Mouse (Mus musculus) gastrocnemius, postnatal 36 days (tissue): ENCODE data around the gene Kifc1. TPM values are rescaled to one million over a fixed set of nuclear protein-coding genes. Genes with fewer than 3 reads are reported as not detected.
A peak's percentile ranks its signal among the peaks of the same experiment; 100 is the strongest.

Source experiments
- DNase-seq, 2 experiments: peaks; one replicate each; pipeline ENCODE4 v3.0.0; 2022
- intact Hi-C: fragments of 180-260 bp; cut with DNase I; formaldehyde crosslinking; loops from one replicate; pipeline ENCODE4 v1.15.1; 2025
- microRNA-seq, 2 experiments: library from miRNA; unstranded; fragments of <30 nt; microRNA quantifications; one replicate each; pipeline ENCODE4 v1.2.0; 2021
- total RNA-seq, 2 experiments: library from RNA; stranded (reverse); gene quantifications; 2 replicates each; pipeline ENCODE4 v1.2.3; 2021

The Kifc1 gene
- total RNA-seq, 2 experiments from 2014 or later: 0.74 to 1.1 TPM

DNA sequence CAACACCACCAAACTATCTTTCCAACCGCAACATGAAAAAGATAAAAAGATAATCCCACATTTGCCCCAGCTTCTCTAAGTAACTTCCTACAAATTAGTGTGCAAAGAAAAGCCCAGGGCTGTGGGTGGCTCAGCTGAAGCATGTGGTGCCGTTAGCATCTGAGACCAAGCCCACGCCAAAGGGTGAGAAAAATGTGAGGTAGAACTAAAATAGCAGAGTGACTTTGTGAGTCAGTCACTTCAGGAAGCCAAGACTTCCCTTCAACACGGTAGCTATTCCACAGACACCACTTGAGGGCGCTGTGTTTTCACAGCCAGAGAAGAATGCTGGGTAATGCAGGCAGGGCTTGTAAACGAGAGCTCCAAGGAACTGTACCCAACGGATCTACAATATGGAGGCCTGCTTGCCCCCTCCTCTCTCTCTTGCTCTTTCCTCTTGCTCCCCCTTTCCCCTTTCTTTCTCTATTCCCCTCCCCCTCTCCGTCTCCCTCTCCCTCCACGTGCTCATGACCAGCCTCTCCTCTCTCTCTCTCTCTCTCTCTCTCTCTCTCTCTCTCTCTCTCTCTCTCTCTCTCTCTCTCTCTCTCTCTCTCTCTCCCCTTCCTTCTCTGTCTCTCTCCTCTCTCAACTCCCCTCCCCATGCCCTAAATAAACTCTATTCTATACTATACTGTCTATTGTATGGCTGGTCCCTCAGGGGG lies 25.0 kb downstream of the Kifc1 start:
- DNase-seq: peak in 1 of 2 experiments; percentile 24
- intact Hi-C loops: no loop called here

DNA sequence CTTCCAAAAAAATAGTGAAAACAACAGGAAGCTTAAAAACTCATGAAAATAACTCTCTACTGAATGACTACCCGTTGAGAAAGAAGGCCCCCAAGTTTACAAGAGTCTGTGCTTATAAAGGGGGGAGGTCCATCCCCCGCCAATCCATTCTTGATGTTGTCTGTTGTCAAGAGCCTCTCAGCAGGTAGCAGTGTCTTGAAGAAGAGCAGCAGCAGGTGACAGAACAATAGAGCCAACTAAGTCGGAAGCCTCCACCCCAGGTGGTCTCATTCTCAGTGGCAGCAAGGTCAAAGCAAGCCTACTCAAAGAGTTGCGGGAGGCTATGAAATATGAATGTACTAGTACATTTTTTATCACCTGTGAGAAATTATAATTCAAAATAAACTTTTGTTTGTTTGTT lies 32.6 kb downstream of the Kifc1 start:
- no peak for DNase-seq
- intact Hi-C loops: no loop called here

DNA sequence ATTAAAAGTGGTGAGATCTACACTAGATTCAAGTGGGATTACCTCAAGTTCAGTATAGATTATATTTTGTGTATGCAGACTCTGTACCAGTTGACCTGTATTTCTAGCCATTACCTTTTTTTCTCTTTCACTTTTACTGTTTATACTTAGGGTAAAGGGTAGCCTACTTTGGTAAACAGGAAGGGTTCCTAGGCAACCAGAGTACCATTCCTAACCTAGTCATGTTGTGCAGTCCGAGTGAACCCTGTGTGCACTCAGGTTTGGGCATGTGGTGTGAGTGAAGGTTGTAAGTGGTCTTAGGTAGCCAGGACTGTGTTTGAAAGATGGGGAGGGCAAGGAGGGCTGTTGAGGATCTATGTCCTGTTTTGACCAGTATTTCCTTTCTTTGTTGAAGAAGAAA lies 39.1 kb downstream of the Kifc1 start:
- no peak for DNase-seq
- intact Hi-C loops: no loop called here

DNA sequence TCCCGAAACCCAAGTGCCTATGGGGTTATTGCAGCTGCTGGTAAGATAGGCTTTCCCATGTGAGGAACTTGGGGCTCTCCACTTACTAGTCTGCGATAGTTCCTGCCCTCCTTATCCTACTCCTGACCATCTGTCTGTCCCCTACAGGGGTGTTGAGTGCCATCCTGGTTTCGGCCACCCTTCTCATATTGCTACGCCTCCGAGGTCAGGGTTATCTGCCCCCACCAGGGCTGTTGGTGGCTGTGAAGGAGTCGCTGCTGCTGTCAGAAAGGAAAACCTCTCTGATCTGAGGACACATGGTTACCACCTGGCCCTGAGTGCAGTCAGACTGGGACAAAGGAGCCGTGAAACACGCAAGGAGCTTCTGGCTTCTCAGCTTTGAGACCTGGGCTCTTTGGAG lies 42.3 kb downstream of the Kifc1 start:
- intact Hi-C loops: no loop called here
- no peak for DNase-seq

DNA sequence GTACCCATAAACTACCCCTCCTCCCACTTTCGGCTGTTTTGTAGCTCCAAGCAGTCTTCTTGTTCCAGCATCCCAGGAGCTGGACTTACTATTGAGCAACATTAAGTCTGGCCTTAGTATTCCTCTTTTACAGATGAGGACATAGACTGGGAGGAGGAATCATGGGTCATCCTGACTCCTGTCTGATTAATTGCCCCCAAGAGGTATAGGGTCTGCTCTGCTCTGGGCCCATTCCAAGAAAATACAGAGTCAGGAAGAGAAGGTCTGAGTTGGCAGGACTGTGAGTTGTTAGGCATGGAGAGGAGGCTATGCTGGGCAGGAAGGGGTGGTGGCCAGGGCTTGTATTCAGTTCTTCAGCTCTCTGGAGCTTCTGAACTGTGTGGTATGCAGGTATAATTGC lies 46.3 kb downstream of the Kifc1 start:
- intact Hi-C loops: no loop called here
- DNase-seq: no peak

DNA sequence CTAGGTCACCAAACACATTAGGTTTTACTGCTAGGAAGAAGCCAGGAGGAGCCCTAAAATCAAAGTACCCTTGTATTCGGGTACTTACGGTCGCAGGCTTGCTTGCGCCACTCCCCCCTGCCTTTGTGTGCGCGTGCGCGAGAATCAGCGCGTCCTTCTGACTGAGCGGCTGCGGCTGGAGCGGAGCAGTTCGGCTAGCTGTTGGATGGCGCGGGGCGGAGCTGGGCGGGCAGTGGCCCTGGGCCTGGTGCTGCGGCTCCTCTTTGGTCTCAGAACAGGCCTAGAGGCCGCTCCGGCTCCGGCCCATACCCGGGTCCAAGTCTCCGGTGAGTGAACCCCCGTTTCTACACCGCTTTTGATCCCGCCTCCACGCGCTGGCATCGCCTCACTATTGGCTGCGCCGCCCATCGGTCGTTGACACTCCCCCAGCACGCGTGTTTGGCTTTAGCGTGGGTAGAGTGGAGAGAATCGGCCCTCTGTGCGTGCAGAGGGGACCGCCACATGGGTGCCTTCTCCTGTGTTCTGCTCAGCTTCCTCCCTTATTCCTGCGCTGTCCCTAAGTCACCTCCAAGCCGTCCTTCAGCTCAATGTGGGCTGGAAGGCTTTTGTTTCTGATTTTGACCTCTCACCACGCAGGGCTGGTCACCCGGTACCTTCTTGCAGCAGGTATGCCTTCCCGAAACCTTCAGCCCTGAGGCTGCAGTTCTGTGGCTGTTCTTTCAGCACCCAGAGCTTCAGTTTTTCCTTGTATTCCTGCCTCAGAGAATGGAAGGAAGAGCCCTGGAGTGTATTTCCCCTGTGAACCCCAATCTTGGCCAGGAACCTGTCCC lies 47.3 kb downstream of the Kifc1 start, which contains the start of gene Cd320:
Gene Cd320 (plus strand): TSS at position 126 of the 830 bp plus-strand sequence.
- peak; percentile 88 to 92 for DNase-seq
- intact Hi-C loops: no loop called here

DNA sequence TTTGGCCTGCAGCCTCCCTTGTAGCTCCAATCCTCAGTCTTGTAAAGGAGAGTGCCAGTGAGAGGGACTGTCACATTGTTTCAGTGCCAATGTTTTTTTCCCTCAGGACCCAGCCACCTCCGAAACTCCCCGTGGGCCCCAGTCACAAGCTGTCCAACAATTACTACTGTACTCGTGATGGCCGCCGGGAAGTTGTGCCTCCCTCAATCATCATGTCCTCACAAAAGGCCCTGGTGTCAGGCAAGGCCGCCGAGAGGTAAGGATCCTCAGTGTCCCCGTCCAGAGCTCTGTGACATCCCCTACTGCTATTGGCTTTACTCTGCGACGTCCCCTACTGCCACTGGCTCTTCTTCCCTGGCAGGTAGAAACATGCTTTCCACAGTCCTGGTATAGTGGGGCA lies 60.9 kb downstream of the Kifc1 start:
- intact Hi-C loops: no loop called here
- no peak for DNase-seq

DNA sequence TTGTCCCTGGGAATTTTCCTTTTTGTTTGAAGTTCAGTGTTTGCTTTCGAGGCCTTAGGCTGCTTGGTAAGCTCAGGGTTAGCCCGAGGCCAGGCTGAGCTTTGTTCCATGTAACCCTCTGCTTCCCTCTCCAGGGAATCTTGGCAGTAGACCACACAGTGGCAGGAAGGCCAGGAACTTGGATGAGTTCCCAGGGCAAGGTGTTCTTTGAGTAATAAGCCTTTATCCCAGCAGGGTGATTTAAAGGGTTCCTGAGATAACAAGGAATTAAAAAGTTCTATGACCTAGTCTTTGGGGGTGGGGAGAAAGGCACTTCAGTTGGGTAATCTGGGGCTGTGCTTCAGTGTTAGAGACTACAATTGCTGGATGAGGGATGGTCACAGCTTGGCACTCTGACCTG lies 61.6 kb downstream of the Kifc1 start:
- DNase-seq: peak in 1 of 2 experiments; percentile 25
- intact Hi-C loops: no loop called here

DNA sequence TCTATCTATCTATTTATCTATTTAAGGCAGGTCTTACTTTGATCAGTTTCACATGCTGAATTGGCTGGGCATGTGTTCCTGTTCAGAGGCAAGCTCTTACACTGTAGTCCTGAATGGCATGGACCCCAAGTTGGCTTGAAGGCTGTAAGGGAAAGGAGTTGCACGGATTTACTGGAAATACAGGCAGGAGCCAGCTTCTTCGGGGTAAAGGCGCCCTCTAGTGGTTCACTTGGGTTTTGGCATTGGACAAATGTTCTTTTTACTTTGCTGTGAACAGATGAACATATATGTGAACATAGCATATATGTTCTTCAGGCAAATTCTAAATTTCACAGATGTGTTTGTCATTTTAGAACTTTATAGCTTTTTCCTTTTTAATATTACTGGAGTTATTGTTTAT lies 63.6 kb downstream of the Kifc1 start:
- intact Hi-C loops: loop anchor here (2.0 kb wide), 1 partner anchor 388 kb away; no protein-coding TSS in a partner anchor

More for the DNA sequence above, 63.6 kb downstream of the Kifc1 start:
- peak; percentile 42 to 65 for DNase-seq

Small RNA genes within 50 kb of the gene (microRNA-seq; reads per million reads assigned to microRNA genes)
- gene Gm27740: 0 reads per million in 2 experiments

Other genes starting within 250 kb of the Kifc1 start
- gene Hnrnpm, start 203.8 kb downstream of the Kifc1 start, total RNA-seq: 10 to 100 TPM; 57.9 to 64.7 TPM
- 10 to 100 TPM; 83.8 to 92.6 TPM for gene March2, start 172.0 kb downstream of the Kifc1 start, total RNA-seq
- 100 to 1,000 TPM; 120 to 147 TPM for gene Rab11b, start 130.1 kb downstream of the Kifc1 start, total RNA-seq
- 10 to 100 TPM in 1 of 2 experiments, 1 to 10 TPM in 1; 8.0 to 11.7 TPM for gene Angptl4, start 108.8 kb downstream of the Kifc1 start, total RNA-seq
- 10 to 100 TPM; 15.3 to 22.5 TPM for gene Kank3, start 80.1 kb downstream of the Kifc1 start, total RNA-seq
- gene Rps28, start 66.1 kb downstream of the Kifc1 start, total RNA-seq: 100 to 1,000 TPM; 503 to 584 TPM
- gene Ndufa7, start 66.1 kb downstream of the Kifc1 start, total RNA-seq: 100 to 1,000 TPM; 325 to 364 TPM
- gene Cd320, start 47.6 kb downstream of the Kifc1 start, total RNA-seq: 10 to 100 TPM; 13.3 to 15.2 TPM
- gene Gm7029, start 16.8 kb downstream of the Kifc1 start, total RNA-seq: not detected
- gene Platr17, start 14.5 kb upstream of the Kifc1 start, total RNA-seq: not detected
- 10 to 100 TPM in 1 of 2 experiments, 1 to 10 TPM in 1; 9.3 to 11.3 TPM for gene Daxx, start 18.8 kb upstream of the Kifc1 start, total RNA-seq
- 10 to 100 TPM; 31.8 to 34.7 TPM for gene Tapbp, start 25.2 kb upstream of the Kifc1 start, total RNA-seq
- 10 to 100 TPM; 12.6 to 16.6 TPM for gene Zbtb22, start 25.2 kb upstream of the Kifc1 start, total RNA-seq
- 10 to 100 TPM; 26.5 to 28.3 TPM for gene Rgl2, start 38.9 kb upstream of the Kifc1 start, total RNA-seq
- 10 to 100 TPM; 56.7 to 58.6 TPM for gene Pfdn6, start 49.7 kb upstream of the Kifc1 start, total RNA-seq
- gene Wdr46, start 50.0 kb upstream of the Kifc1 start, total RNA-seq: 1 to 10 TPM; 8.4 to 9.7 TPM
- 1 to 10 TPM; 1.5 to 1.6 TPM for gene B3galt4, start 60.8 kb upstream of the Kifc1 start, total RNA-seq
- 10 to 100 TPM; 30.5 to 30.6 TPM for gene Vps52, start 65.2 kb upstream of the Kifc1 start, total RNA-seq
- gene Rps18, start 65.3 kb upstream of the Kifc1 start, total RNA-seq: 100 to 1,000 TPM; 282 to 369 TPM
- gene H2-K1, start 109.7 kb upstream of the Kifc1 start, total RNA-seq: 10 to 100 TPM; 25.6 to 32.9 TPM
- gene Ring1, start 134.0 kb upstream of the Kifc1 start, total RNA-seq: 10 to 100 TPM; 11.7 to 12.4 TPM
- 10 to 100 TPM; 55.5 to 64.2 TPM for gene H2-Ke6, start 137.4 kb upstream of the Kifc1 start, total RNA-seq
- gene Slc39a7, start 141.0 kb upstream of the Kifc1 start, total RNA-seq: 10 to 100 TPM; 40.8 to 45.2 TPM
- gene Rxrb, start 141.2 kb upstream of the Kifc1 start, total RNA-seq: 10 to 100 TPM; 34.5 to 35.3 TPM
- gene Col11a2, start 148.8 kb upstream of the Kifc1 start, total RNA-seq: 1 to 10 TPM; 9.3 to 9.6 TPM
- not detected for gene H2-Oa, start 201.7 kb upstream of the Kifc1 start, total RNA-seq
- 1 to 10 TPM; 3.6 to 4.9 TPM for gene H2-DMa, start 228.9 kb upstream of the Kifc1 start, total RNA-seq
- 10 to 100 TPM; 63.2 to 74.1 TPM for gene Brd2, start 232.0 kb upstream of the Kifc1 start, total RNA-seq